Mouse (Mus musculus) lung, postnatal 4 days (tissue): ENCODE measurements around the gene Zg16.

Experiments used
- DNase-seq, 2 experiments: peaks; one replicate each; pipeline ENCODE4 v3.0.0; 2021

The Zg16 gene

GRCm38 (mm10) chr7:127019306-127019960 is 67.7 kb downstream of the Zg16 start:
- DNase-seq: no peak

GRCm38 (mm10) chr7:127018416-127019305 is 68.5 kb downstream of the Zg16 start:
- no peak for DNase-seq

GRCm38 (mm10) chr7:127017950-127018345 is 69.2 kb downstream of the Zg16 start:
- no peak for DNase-seq

- peak; percentile 97 for DNase-seq
Measured at GRCm38 (mm10) chr7:127016971-127017949, 69.9 kb downstream of the Zg16 start, which contains the start of gene Pagr1a. Pagr1a (minus strand) TSS chr7:127017352.

- DNase-seq: no peak
Measured at GRCm38 (mm10) chr7:127016486-127016938, 70.6 kb downstream of the Zg16 start.

- DNase-seq: no peak
Measured at GRCm38 (mm10) chr7:127016481-127016485, 70.8 kb downstream of the Zg16 start, which contains the start of gene Pagr1b. Pagr1b (minus strand) TSS chr7:127016484.

GRCm38 (mm10) chr7:127016081-127016480 is 71.0 kb downstream of the Zg16 start:
- peak; percentile 60 to 63 for DNase-seq

- no peak for DNase-seq
Measured at GRCm38 (mm10) chr7:127014993-127015392, 72.1 kb downstream of the Zg16 start.

GRCm38 (mm10) chr7:127014320-127014719 is 72.8 kb downstream of the Zg16 start, which contains the start of gene Mvp:
Mvp (minus strand) TSS chr7:127014621.
- peak; percentile 80 to 84 for DNase-seq

- no peak for DNase-seq
Measured at GRCm38 (mm10) chr7:127013385-127013784, 73.7 kb downstream of the Zg16 start.

GRCm38 (mm10) chr7:127012845-127013244 is 74.3 kb downstream of the Zg16 start:
- no peak for DNase-seq

- DNase-seq: no peak
Measured at GRCm38 (mm10) chr7:127012374-127012773, 74.8 kb downstream of the Zg16 start.

GRCm38 (mm10) chr7:127011717-127012116 is 75.4 kb downstream of the Zg16 start:
- DNase-seq: no peak

- no peak for DNase-seq
Measured at GRCm38 (mm10) chr7:127011051-127011450, 76.1 kb downstream of the Zg16 start.

GRCm38 (mm10) chr7:127009307-127010085 is 77.6 kb downstream of the Zg16 start:
- DNase-seq: no peak

- DNase-seq: peak; percentile 73 to 88
Measured at GRCm38 (mm10) chr7:127008239-127009019, 78.7 kb downstream of the Zg16 start.

- DNase-seq: no peak
Measured at GRCm38 (mm10) chr7:127007313-127008024, 79.7 kb downstream of the Zg16 start.

- no peak for DNase-seq
Measured at GRCm38 (mm10) chr7:127004122-127004875, 82.8 kb downstream of the Zg16 start.

GRCm38 (mm10) chr7:127003620-127004019 is 83.5 kb downstream of the Zg16 start:
- DNase-seq: no peak
